Mouse (Mus musculus) right cerebral cortex, adult 2 months (tissue): ENCODE data around the gene Ceacam12.
"Not testable (repeated sequence)": the region's sequence is repeated elsewhere in the genome, so short reads cannot be mapped to it uniquely, and the experiment has no call there.

Experiments
- DNase-seq, 2 experiments: peaks; one replicate each; pipeline ENCODE4 v3.0.0; 2021 to 2022; ENCODE audit warnings: low spot score in 2 of 2

Gene Ceacam12

DNA sequence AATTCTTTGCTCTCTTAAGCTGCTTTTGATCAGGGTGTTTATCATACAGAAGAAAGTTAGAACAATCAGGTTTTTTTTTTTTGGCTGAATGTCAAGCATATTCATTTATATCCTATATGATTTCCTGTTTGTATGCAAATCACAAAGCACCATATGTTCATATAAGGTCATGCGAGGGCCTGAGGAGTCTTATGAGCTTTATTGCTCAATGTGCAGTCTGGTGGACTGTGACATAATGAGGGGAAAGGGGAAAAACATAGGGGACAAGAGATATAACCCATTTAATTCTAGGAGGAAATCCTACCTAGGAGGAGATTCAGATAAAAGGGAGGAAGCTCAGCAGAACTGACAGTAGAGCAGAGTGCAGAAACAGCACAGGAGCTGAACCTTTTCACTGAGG, at the start of gene Ceacam12:
Gene Ceacam12 (plus strand): TSS at position 301 of the 400 bp plus-strand sequence.
- DNase-seq = no peak

DNA sequence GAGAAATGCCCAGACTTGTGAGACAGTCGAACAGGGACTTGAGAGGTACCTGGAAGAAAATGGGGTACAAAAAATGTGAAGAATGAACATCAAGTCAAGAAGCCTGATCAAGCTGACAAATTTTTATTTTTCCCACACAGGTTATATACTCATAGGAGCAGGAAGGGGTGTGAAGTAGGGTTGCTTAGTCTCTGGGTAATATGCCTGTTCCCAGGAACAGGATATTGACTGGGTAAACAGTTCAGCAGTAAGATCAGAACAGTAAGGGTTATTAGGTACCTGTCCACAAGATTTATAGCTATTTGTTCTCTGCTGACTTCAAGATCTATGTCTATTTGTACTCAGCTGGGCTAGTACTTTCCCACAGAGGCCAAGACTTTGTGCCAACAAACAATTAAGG, 8.1 kb downstream of the Ceacam12 start:
- not testable (repeated sequence) for DNase-seq

DNA sequence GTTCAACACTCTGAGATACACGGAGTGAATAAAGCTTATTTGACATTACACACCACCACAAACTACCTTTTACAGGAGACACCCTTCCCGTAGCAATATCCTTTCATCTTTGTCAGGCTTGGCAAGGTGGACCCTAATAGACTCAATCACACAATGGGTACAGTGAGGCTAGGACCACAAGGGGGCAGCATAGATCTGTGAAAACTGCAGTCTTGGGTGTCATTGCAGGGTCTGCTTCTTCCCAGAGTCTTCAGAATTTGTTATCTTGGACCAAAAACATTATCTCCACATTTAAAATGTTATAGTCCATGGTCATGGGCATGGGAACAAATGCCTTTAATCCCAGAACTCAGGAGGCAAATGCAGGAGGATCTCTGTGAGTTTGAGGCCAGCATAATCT, 35.1 kb downstream of the Ceacam12 start:
- no peak for DNase-seq
